Mouse (Mus musculus) heart, postnatal 25 days (tissue): ENCODE measurements at regions not wholly inside any gene's neighbourhood (a gene's known extent, or its start where the extent isn't known, plus 50 kb on each side); places are given as distances from the start of the nearest gene placed in this dataset.
"Not testable (repeated sequence)": the region's sequence is repeated elsewhere in the genome, so short reads cannot be mapped to it uniquely, and the experiment has no call there.

ENCODE experiments used
- DNase-seq: peaks from one replicate; pipeline ENCODE4 v3.0.0; 2022; ENCODE audit warnings: low spot score
- intact Hi-C: fragments of 180-260 bp; cut with DNase I; formaldehyde crosslinking; loops from one replicate; pipeline ENCODE4 v1.15.1; 2025

- intact Hi-C loops = no loop called here
- DNase-seq = no peak
Observed at GRCm38 (mm10) chr3:149074658-149075487, 84.5 kb upstream of the Adgrl2 start.

GRCm38 (mm10) chr3:149070201-149070600, 79.8 kb upstream of the Adgrl2 start:
- intact Hi-C loops = no loop called here
- no peak for DNase-seq

GRCm38 (mm10) chr3:149069436-149069835, 79.1 kb upstream of the Adgrl2 start:
- DNase-seq = no peak
- intact Hi-C loops = no loop called here

GRCm38 (mm10) chr3:149068821-149069220, 78.5 kb upstream of the Adgrl2 start:
- intact Hi-C loops = no loop called here
- no peak for DNase-seq

- intact Hi-C loops = no loop called here
- no peak for DNase-seq
Observed at GRCm38 (mm10) chr3:149067758-149068157, 77.4 kb upstream of the Adgrl2 start.

- DNase-seq = no peak
- intact Hi-C loops = no loop called here
Observed at GRCm38 (mm10) chr3:149055077-149055476, 64.7 kb upstream of the Adgrl2 start.

GRCm38 (mm10) chr3:149052295-149052902, 62.0 kb upstream of the Adgrl2 start:
- intact Hi-C loops, DNase-seq: not testable (repeated sequence)

- DNase-seq = no peak
- intact Hi-C loops = no loop called here
Observed at GRCm38 (mm10) chr3:149045343-149045742, 55.0 kb upstream of the Adgrl2 start.

- no peak for DNase-seq
- intact Hi-C loops = loop anchor here (5.0 kb wide), 1 partner anchor 52 kb away; the partner anchor contains the start of gene Adgrl2
Observed at GRCm38 (mm10) chr3:149043901-149044300, 53.5 kb upstream of the Adgrl2 start.

- intact Hi-C loops = loop anchor here (5.0 kb wide), 1 partner anchor 50 kb away; the partner anchor contains the start of gene Adgrl2
- no peak for DNase-seq
Observed at GRCm38 (mm10) chr3:149042527-149042926, 52.2 kb upstream of the Adgrl2 start.

GRCm38 (mm10) chr3:149041188-149041587, 50.8 kb upstream of the Adgrl2 start:
- no peak for DNase-seq
- intact Hi-C loops = loop anchor here (5.0 kb wide), 1 partner anchor 49 kb away; the partner anchor contains the start of gene Adgrl2
